1 mouse cellular context compared by ENCODE assay signal in genomic region chr7:28393272-28393951, GRCm38 (mm10).
TF ChIP-seq lines count a peak whose summit lies in the region.

No protein-coding gene starts in this region.

TF ChIP-seq in CH12.LX, 34 proteins besides CTCF, POLR2A, EP300 and RAD21 (continued from another document):
- TF ChIP-seq ZNF384 (IDR thresholded peaks at IDR 0.05; ENCODE audit: low read depth, low read length) (no peak), GABPA (IDR thresholded peaks at IDR 0.05; ENCODE audit: insufficient replicate concordance, low read depth, low read length) (no peak)
